In genomic region chr3:96556651-96557635, GRCm38 (mm10) we compare ENCODE assay signal across 8 mouse cellular contexts. TPM values are rescaled to one million over a fixed set of nuclear protein-coding genes. Genes with fewer than 3 reads are reported as not detected.
A peak's percentile ranks its signal among the peaks of the same experiment; 100 is the strongest.
DNase-seq lines count a peak whose midpoint lies in the region; ATAC-seq and TF ChIP-seq lines count a peak whose summit lies in the region.

No protein-coding gene starts in this region.

- TF ChIP-seq CTCF in bone marrow macrophage, adult 2 months (IDR thresholded peaks at IDR 0.05; ENCODE audit: low read depth, low read length): no peak

- peak overlapping the region; percentile 69 for H3K4me3 ChIP-seq in bone marrow macrophage, adult 2 months (ENCODE audit: insufficient read depth, low read length)
- H3K4me3 ChIP-seq in heart, embryonic 14.5 days (ENCODE audit: control insufficient read depth in 1 of 2, insufficient read depth in 1 of 2, low read depth in 1 of 2, low read length in 2 of 2): peak overlapping the region; percentile 62 to 76
- peak overlapping the region; percentile 78 for H3K4me3 ChIP-seq in limb, embryonic 10.5 days

- H3K9me3 ChIP-seq in heart, embryonic 14.5 days (ENCODE audit: control insufficient read depth, low read length): no peaks in the 10 kb centered on the region
- H3K9me3 ChIP-seq in limb, embryonic 10.5 days (replicated peaks): no peaks in the 10 kb centered on the region

- H3K9ac ChIP-seq in heart, embryonic 14.5 days (ENCODE audit: low read length): peak overlapping the region; percentile 88

- peaks cover 17% of the 10 kb centered on the region for H3K4me1 ChIP-seq in bone marrow macrophage, adult 2 months (ENCODE audit: control insufficient read depth, insufficient read depth, low read length)
- peaks cover 11 to 32% of the 10 kb centered on the region in 2 experiments for H3K4me1 ChIP-seq in heart, embryonic 14.5 days (ENCODE audit: control insufficient read depth in 2 of 2, insufficient read depth in 2 of 2, low read length in 2 of 2)
- H3K4me1 ChIP-seq in limb, embryonic 10.5 days: peaks cover 50% of the 10 kb centered on the region

- WGBS in heart, embryonic 14.5 days: 2% methylated on average over 22 of the region's 22 CpGs
- 9% methylated on average over 22 of the region's 22 CpGs for WGBS in limb, embryonic 10.5 days

- peak overlapping the region; percentile 97 for H3K4me2 ChIP-seq in heart, embryonic 14.5 days (ENCODE audit: low read length)

- H3K27ac ChIP-seq in bone marrow macrophage, adult 2 months (ENCODE audit: insufficient read depth, low read depth, low read length): peak overlapping the region; percentile 96
- H3K27ac ChIP-seq in heart, embryonic 14.5 days (replicated peaks in 1 of 2; ENCODE audit: control insufficient read depth in 1 of 2, insufficient read depth in 1 of 2, low read depth in 2 of 2, low read length in 2 of 2): peak overlapping the region; percentile 93 to 98
- peak overlapping the region; percentile 90 for H3K27ac ChIP-seq in limb, embryonic 10.5 days

- DNase-seq in embryo, embryonic 10 days (ENCODE audit: low spot score): peak; percentile 56
- DNase-seq in embryo, embryonic 9.5 days (ENCODE audit: extremely low spot score): no peak
- DNase-seq in limb, embryonic 10.5 days (ENCODE audit: low spot score): peak; percentile 47
- DNase-seq in neural tube, embryonic 10.5 days (ENCODE audit: extremely low spot score, low spot score): peak; percentile 48
- no peak for DNase-seq in adrenal gland, postnatal 14 days
- no peak for DNase-seq in adrenal gland, postnatal 4 days (ENCODE audit: low spot score in 2 of 2)

- H3K27me3 ChIP-seq in heart, embryonic 14.5 days (ENCODE audit: control insufficient read depth, insufficient read depth, low read length): no peaks in the 10 kb centered on the region
- no peaks in the 10 kb centered on the region for H3K27me3 ChIP-seq in limb, embryonic 10.5 days (ENCODE audit: low read depth, poor library complexity, severe bottlenecking)

- ATAC-seq in heart, embryonic 14.5 days (ENCODE audit: insufficient number of reproducible peaks, insufficient read depth, low FRiP score, low read depth): no peak

- no peak for TF ChIP-seq POLR2A in bone marrow macrophage, adult 2 months (IDR thresholded peaks at IDR 0.05; ENCODE audit: borderline replicate concordance, low read depth, low read length)

- H3K36me3 ChIP-seq in heart, embryonic 14.5 days (ENCODE audit: control insufficient read depth, insufficient read depth, low read length): peaks cover 33% of the 10 kb centered on the region
- H3K36me3 ChIP-seq in limb, embryonic 10.5 days: peaks cover 24% of the 10 kb centered on the region

RNA-seq across cellular contexts. Expression of gene Txnip, which starts 0.8 kb away (rescaled TPM):
- polyA plus RNA-seq in bone marrow macrophage, adult 2 months (2012; ENCODE audit: insufficient read depth, insufficient read length, missing spikeins): 868 and 944 TPM in 2 replicates
- 257 and 262 TPM in 2 replicates for polyA plus RNA-seq in heart, embryonic 14.5 days (2014; fragmentation: Nextera tagmentation; extraction: Ambion mirVana)
- 28.5 and 43.4 TPM in 2 replicates for polyA plus RNA-seq in limb, embryonic 10.5 days (2016; fragmentation: Nextera tagmentation; extraction: Ambion mirVana)
- total RNA-seq in adrenal gland, postnatal 14 days (2021): 479 and 772 TPM in 2 replicates
- total RNA-seq in adrenal gland, postnatal 4 days (2021): 100 to 1,000 TPM; 980 to 992 TPM

RNA-seq across cellular contexts. Expression of gene Gm16253, which starts 19.8 kb away (rescaled TPM):
- not detected in 2 replicates for polyA plus RNA-seq in bone marrow macrophage, adult 2 months (2012; ENCODE audit: insufficient read depth, insufficient read length, missing spikeins)
- polyA plus RNA-seq in heart, embryonic 14.5 days (2014; fragmentation: Nextera tagmentation; extraction: Ambion mirVana): 0.68 and 0.81 TPM in 2 replicates
- 0.60 and 2.0 TPM in 2 replicates for polyA plus RNA-seq in limb, embryonic 10.5 days (2016; fragmentation: Nextera tagmentation; extraction: Ambion mirVana)
- total RNA-seq in adrenal gland, postnatal 14 days (2021): not detected in 2 replicates
- not detected for total RNA-seq in adrenal gland, postnatal 4 days (2021)

RNA-seq across cellular contexts. Expression of gene Hfe2, which starts 32.0 kb away (rescaled TPM):
- not detected in 2 replicates for polyA plus RNA-seq in bone marrow macrophage, adult 2 months (2012; ENCODE audit: insufficient read depth, insufficient read length, missing spikeins)
- polyA plus RNA-seq in heart, embryonic 14.5 days (2014; fragmentation: Nextera tagmentation; extraction: Ambion mirVana): 10.8 and 11.7 TPM in 2 replicates
- polyA plus RNA-seq in limb, embryonic 10.5 days (2016; fragmentation: Nextera tagmentation; extraction: Ambion mirVana): 0.58 and 0.84 TPM in 2 replicates
- 6.9 TPM in 1 of 2 replicates, not detected in the other for total RNA-seq in adrenal gland, postnatal 14 days (2021)
- total RNA-seq in adrenal gland, postnatal 4 days (2021): 10 to 100 TPM in 1 of 2 experiments, 1 to 10 TPM in 1; 3.9 to 11.2 TPM

RNA-seq across cellular contexts. Expression of gene Polr3gl, which starts 37.0 kb away (rescaled TPM):
- 111 and 129 TPM in 2 replicates for polyA plus RNA-seq in bone marrow macrophage, adult 2 months (2012; ENCODE audit: insufficient read depth, insufficient read length, missing spikeins)
- polyA plus RNA-seq in heart, embryonic 14.5 days (2014; fragmentation: Nextera tagmentation; extraction: Ambion mirVana): 25.5 and 28.7 TPM in 2 replicates
- polyA plus RNA-seq in limb, embryonic 10.5 days (2016; fragmentation: Nextera tagmentation; extraction: Ambion mirVana): 27.2 and 42.1 TPM in 2 replicates
- 35.0 and 36.1 TPM in 2 replicates for total RNA-seq in adrenal gland, postnatal 14 days (2021)
- total RNA-seq in adrenal gland, postnatal 4 days (2021): 10 to 100 TPM; 37.6 to 37.8 TPM

RNA-seq across cellular contexts. Expression of gene Ankrd34a, which starts 39.5 kb away (rescaled TPM):
- 0.28 TPM in 1 of 2 replicates, not detected in the other for polyA plus RNA-seq in bone marrow macrophage, adult 2 months (2012; ENCODE audit: insufficient read depth, insufficient read length, missing spikeins)
- 8.4 and 8.5 TPM in 2 replicates for polyA plus RNA-seq in heart, embryonic 14.5 days (2014; fragmentation: Nextera tagmentation; extraction: Ambion mirVana)
- 0.73 and 0.96 TPM in 2 replicates for polyA plus RNA-seq in limb, embryonic 10.5 days (2016; fragmentation: Nextera tagmentation; extraction: Ambion mirVana)
- total RNA-seq in adrenal gland, postnatal 14 days (2021): 0.49 and 0.70 TPM in 2 replicates
- 1 to 10 TPM in 1 of 2 experiments, under 1 TPM in 1; 0.59 to 1.5 TPM for total RNA-seq in adrenal gland, postnatal 4 days (2021)

Comparison
In these comparisons a context has a peak if more than half of its experiments do, and no peak if none do; other contexts are left out.
1. DNase-seq: peak in embryo, embryonic 10 days (single experiment), limb, embryonic 10.5 days (single experiment) and neural tube, embryonic 10.5 days (single experiment); none in embryo, embryonic 9.5 days (single experiment), adrenal gland, postnatal 14 days (single experiment) and adrenal gland, postnatal 4 days (0 of 2).
2. Peak in every context shown above with its lines, with median percentiles within 50 percentile points of each other: H3K27ac ChIP-seq and H3K4me3 ChIP-seq.